Comparison of ENCODE assay signal across 16 mouse cellular contexts in genomic region chr4:28910127-28910526, GRCm38 (mm10).
A peak's percentile ranks its signal among the peaks of the same experiment; 100 is the strongest.
DNase-seq lines count a peak whose midpoint lies in the region; ATAC-seq and TF ChIP-seq lines count a peak whose summit lies in the region.
"Had no signal": no experiment of that assay in that cellular context is flagged by ENCODE, and none has a peak within 500 bp of the region (broad histone marks: within the 10 kb centered on the region; RNA-seq: fewer than 3 reads in every experiment).

No protein-coding gene starts in this region.

- H3K9me3 ChIP-seq in forebrain, embryonic 15.5 days: no peaks in the 10 kb centered on the region
- H3K9me3 ChIP-seq in forebrain, embryonic 12.5 days: no peaks in the 10 kb centered on the region
- H3K9me3 ChIP-seq in forebrain, postnatal 0 days (ENCODE audit: low read length): no peaks in the 10 kb centered on the region
- H3K9me3 ChIP-seq in intestine, embryonic 15.5 days: no peaks in the 10 kb centered on the region
- H3K9me3 ChIP-seq: embryonic facial prominence, embryonic 10.5 days; kidney, embryonic 15.5 days had no signal

- no peaks in the 10 kb centered on the region for H3K27me3 ChIP-seq in forebrain, embryonic 15.5 days
- no peaks in the 10 kb centered on the region for H3K27me3 ChIP-seq in forebrain, embryonic 12.5 days
- H3K27me3 ChIP-seq in forebrain, postnatal 0 days (ENCODE audit: insufficient read depth, low read length): no peaks in the 10 kb centered on the region
- H3K27me3 ChIP-seq in intestine, embryonic 15.5 days (replicated peaks): no peaks in the 10 kb centered on the region
- H3K27me3 ChIP-seq: kidney, embryonic 15.5 days had no signal

- H3K4me1 ChIP-seq in forebrain, embryonic 15.5 days: peaks cover 8% of the 10 kb centered on the region
- peaks cover 5% of the 10 kb centered on the region; the same call in 1 of the 2 replicates for H3K4me1 ChIP-seq in forebrain, embryonic 12.5 days
- H3K4me1 ChIP-seq in forebrain, postnatal 0 days (ENCODE audit: insufficient read depth): no peaks in the 10 kb centered on the region
- no peaks in the 10 kb centered on the region for H3K4me1 ChIP-seq in intestine, embryonic 15.5 days (replicated peaks)
- H3K4me1 ChIP-seq: embryonic facial prominence, embryonic 10.5 days; kidney, embryonic 15.5 days had no signal

- intact Hi-C loops in heart, postnatal 10 days (cut with DNase I): no loop called here
- intact Hi-C loops in heart, postnatal 25 days (cut with DNase I): no loop called here

- H3K4me3 ChIP-seq in forebrain, embryonic 15.5 days: no peak overlapping the region
- no peak overlapping the region for H3K4me3 ChIP-seq in forebrain, embryonic 12.5 days (replicated peaks)
- H3K4me3 ChIP-seq in forebrain, postnatal 0 days (ENCODE audit: low read depth, low read length): no peak overlapping the region
- H3K4me3 ChIP-seq in intestine, embryonic 15.5 days (replicated peaks): no peak overlapping the region
- H3K4me3 ChIP-seq: embryonic facial prominence, embryonic 10.5 days; kidney, embryonic 15.5 days had no signal

- ATAC-seq in forebrain, embryonic 15.5 days (replicated peaks): 0 out of 2 replicates have a peak, but pooled peaks have one; percentile 41
- ATAC-seq in forebrain, embryonic 12.5 days (ENCODE audit: low FRiP score): no peak
- peak; percentile 29; the same call in 1 of the 2 replicates for ATAC-seq in forebrain, postnatal 0 days
- no peak for ATAC-seq in intestine, embryonic 15.5 days
- ATAC-seq: intestine, embryonic 16.5 days had no signal

- H3K4me2 ChIP-seq in forebrain, embryonic 15.5 days (replicated peaks): no peak overlapping the region
- H3K4me2 ChIP-seq in forebrain, embryonic 12.5 days: no peak overlapping the region
- no peak overlapping the region for H3K4me2 ChIP-seq in forebrain, postnatal 0 days (ENCODE audit: low read depth)
- H3K4me2 ChIP-seq in intestine, embryonic 15.5 days (replicated peaks): no peak overlapping the region
- H3K4me2 ChIP-seq: hindbrain, embryonic 14.5 days; kidney, embryonic 15.5 days had no signal

- peak; percentile 10 to 32 for DNase-seq in heart, postnatal 10 days
- DNase-seq in heart, postnatal 25 days (ENCODE audit: low spot score): no peak
- DNase-seq in urinary bladder, postnatal 14 days (ENCODE audit: low spot score): peak; percentile 2
- no peak for DNase-seq in urinary bladder, adult 18-20 months (ENCODE audit: low spot score in 2 of 2)
- DNase-seq in forebrain, postnatal 0 days: no peak
- DNase-seq: adrenal gland, postnatal 25 days; cerebellum, adult 2 months; cerebellum, postnatal 10 days; kidney, adult 2 months had no signal

- H3K9ac ChIP-seq in forebrain, embryonic 15.5 days (replicated peaks): no peak overlapping the region
- H3K9ac ChIP-seq in forebrain, embryonic 12.5 days: no peak overlapping the region
- no peak overlapping the region; the same call in 1 of the 2 replicates for H3K9ac ChIP-seq in forebrain, postnatal 0 days
- H3K9ac ChIP-seq in intestine, embryonic 15.5 days: no peak overlapping the region
- H3K9ac ChIP-seq: hindbrain, embryonic 14.5 days; kidney, embryonic 15.5 days had no signal

- H3K27ac ChIP-seq in forebrain, embryonic 15.5 days (replicated peaks): no peak overlapping the region
- H3K27ac ChIP-seq in forebrain, embryonic 12.5 days: no peak overlapping the region
- no peak overlapping the region for H3K27ac ChIP-seq in forebrain, postnatal 0 days (ENCODE audit: low read depth, low read length)
- no peak overlapping the region for H3K27ac ChIP-seq in intestine, embryonic 15.5 days
- H3K27ac ChIP-seq: embryonic facial prominence, embryonic 10.5 days; hindbrain, embryonic 14.5 days; kidney, embryonic 15.5 days had no signal

- H3K36me3 ChIP-seq in forebrain, embryonic 15.5 days: no peaks in the 10 kb centered on the region
- H3K36me3 ChIP-seq in forebrain, embryonic 12.5 days (replicated peaks): no peaks in the 10 kb centered on the region
- H3K36me3 ChIP-seq in forebrain, postnatal 0 days (ENCODE audit: insufficient read depth): no peaks in the 10 kb centered on the region
- no peaks in the 10 kb centered on the region for H3K36me3 ChIP-seq in intestine, embryonic 15.5 days
- H3K36me3 ChIP-seq: embryonic facial prominence, embryonic 10.5 days; kidney, embryonic 15.5 days had no signal

- WGBS in forebrain, embryonic 15.5 days: 56% methylated on average over 4 of the region's 4 CpGs
- WGBS in forebrain, embryonic 12.5 days: 75% methylated on average over 4 of the region's 4 CpGs
- WGBS in forebrain, postnatal 0 days: 41% methylated on average over 4 of the region's 4 CpGs
- 72% methylated on average over 4 of the region's 4 CpGs for WGBS in intestine, embryonic 15.5 days

- no peak for TF ChIP-seq CTCF in forebrain, postnatal 0 days (IDR thresholded peaks at IDR 0.05; ENCODE audit: low read depth)

Comparison
In these comparisons a context has a peak if more than half of its experiments do, and no peak if none do; other contexts are left out.
1. ATAC-seq: peak in forebrain, embryonic 15.5 days (single experiment) and forebrain, postnatal 0 days (single experiment); none in forebrain, embryonic 12.5 days (single experiment) and intestine, embryonic 15.5 days (single experiment).
2. DNase-seq: peak in heart, postnatal 10 days (2 of 2) and urinary bladder, postnatal 14 days (single experiment); none in heart, postnatal 25 days (single experiment), urinary bladder, adult 18-20 months (0 of 2) and forebrain, postnatal 0 days (single experiment).